Mouse (Mus musculus) neural tube, embryonic 15.5 days (tissue): Measurements from ENCODE around the gene Ell. TPM values are rescaled to one million over a fixed set of nuclear protein-coding genes. Genes with fewer than 3 reads are reported as not detected.

ENCODE experiments used
- ATAC-seq: fragments of 200-750 bp; cut with Nextera tagmentation; 2 replicates; pipeline ENCODE4 v1.8.0; 2017; ENCODE audit warnings: mild to moderate bottlenecking, moderate TSS enrichment, moderate library complexity; ENCODE audit not compliant: low FRiP score
- H3K27ac ChIP-seq: fragments of 300-500 bp; sonication (generic); replicated peaks from 2 replicates; pipeline ENCODE4 v1.5.1; 2015; ENCODE audit warnings: mild to moderate bottlenecking, inconsistent platforms
- H3K27me3 ChIP-seq: fragments of 300-500 bp; sonication (generic); replicated peaks from 2 replicates; pipeline ENCODE4 v1.6.1; 2015; ENCODE audit warnings: inconsistent platforms
- H3K36me3 ChIP-seq: fragments of 300-500 bp; sonication (generic); 2 replicates; pipeline ENCODE4 v1.6.1; 2015; ENCODE audit warnings: inconsistent platforms
- H3K4me1 ChIP-seq: fragments of 300-500 bp; sonication (generic); 2 replicates; pipeline ENCODE4 v1.6.1; 2015; ENCODE audit warnings: inconsistent platforms
- H3K4me2 ChIP-seq: fragments of 300-500 bp; sonication (generic); 2 replicates; pipeline ENCODE4 v1.6.1; 2015; ENCODE audit warnings: inconsistent platforms, mild to moderate bottlenecking, moderate library complexity
- H3K4me3 ChIP-seq: fragments of 300-500 bp; sonication (generic); replicated peaks from 2 replicates; pipeline ENCODE4 v1.5.1; 2015; ENCODE audit warnings: mild to moderate bottlenecking, inconsistent platforms
- H3K9ac ChIP-seq: fragments of 300-500 bp; sonication (generic); replicated peaks from 2 replicates; pipeline ENCODE4 v1.6.1; 2015; ENCODE audit warnings: mild to moderate bottlenecking, inconsistent platforms
- H3K9me3 ChIP-seq: fragments of 300-500 bp; sonication (generic); replicated peaks from 2 replicates; pipeline ENCODE4 v1.6.1; 2016; ENCODE audit warnings: inconsistent platforms
- WGBS: fragments of 180-500 bp; shearing (Covaris S2); methylation state at CpG from one replicate; pipeline ENCODE4 v1.1.7; 2015; ENCODE audit warnings: mixed read lengths; 5-methylcytosine and 5-hydroxymethylcytosine counted together
- polyA plus RNA-seq: library from polyadenylated mRNA; unstranded; fragments of >200 nt; fragmentation: Nextera tagmentation; extraction: Ambion mirVana; gene quantifications from 2 replicates; pipeline ENCODE4 v1.2.1, GENCODE M21; 2015

Ell gene
- polyA plus RNA-seq, 1 experiment from 2014 or later = 14.7 TPM

- Histone ChIP-seq H3K9me3 (no peaks in the 10 kb centered on the region), H3K27me3 (no peaks in the 10 kb centered on the region), H3K4me3 (no peak overlapping the region), H3K9ac (no peak overlapping the region), H3K36me3 (0 out of 2 replicates have a peak, but pooled peaks cover 4% of the 10 kb centered on the region), H3K27ac (no peak overlapping the region), H3K4me1 (peaks cover 23% of the 10 kb centered on the region), H3K4me2 (no peak overlapping the region)
- no peak for ATAC-seq
- 85% methylated on average over 3 of the region's 3 CpGs for WGBS
These were observed 19.7 kb downstream of the Ell start for GRCm38 (mm10) chr8:70558983-70559382.

- no peak overlapping the region for H3K4me3 ChIP-seq
- H3K36me3 ChIP-seq = 0 out of 2 replicates have a peak, but pooled peaks cover 4% of the 10 kb centered on the region
These were observed 20.8 kb downstream of the Ell start for GRCm38 (mm10) chr8:70560096-70560495.

GRCm38 (mm10) chr8:70560564-70560963, 21.3 kb downstream of the Ell start:
- no peaks in the 10 kb centered on the region for H3K27me3 ChIP-seq
- no peak overlapping the region for H3K27ac ChIP-seq
- no peak for ATAC-seq
- H3K4me3 ChIP-seq = no peak overlapping the region
- peaks cover 28% of the 10 kb centered on the region for H3K4me1 ChIP-seq
- no peak overlapping the region for H3K9ac ChIP-seq
- no peaks in the 10 kb centered on the region for H3K9me3 ChIP-seq
- H3K36me3 ChIP-seq = 0 out of 2 replicates have a peak, but pooled peaks cover 4% of the 10 kb centered on the region
- no peak overlapping the region for H3K4me2 ChIP-seq
- WGBS = 85% methylated on average over 3 of the region's 3 CpGs

More at GRCm38 (mm10) chr8:70560096-70560495, 20.8 kb downstream of the Ell start:
- Histone ChIP-seq H3K27ac (no peak overlapping the region), H3K9me3 (no peaks in the 10 kb centered on the region), H3K9ac (no peak overlapping the region), H3K4me2 (no peak overlapping the region), H3K27me3 (no peaks in the 10 kb centered on the region), H3K4me1 (peaks cover 24% of the 10 kb centered on the region)
- ATAC-seq = no peak
- 75% methylated on average over 2 of the region's 2 CpGs for WGBS

- H3K27me3 ChIP-seq = no peaks in the 10 kb centered on the region
- H3K27ac ChIP-seq = no peak overlapping the region
- ATAC-seq = no peak
- H3K4me2 ChIP-seq = no peak overlapping the region
- H3K4me3 ChIP-seq = no peak overlapping the region
- H3K9me3 ChIP-seq = no peaks in the 10 kb centered on the region
- 0 out of 2 replicates have a peak, but pooled peaks cover 4% of the 10 kb centered on the region for H3K36me3 ChIP-seq
- WGBS = 80% methylated on average over 4 of the region's 4 CpGs
- H3K4me1 ChIP-seq = peaks cover 30% of the 10 kb centered on the region
- H3K9ac ChIP-seq = no peak overlapping the region
These were observed 22.1 kb downstream of the Ell start for GRCm38 (mm10) chr8:70561357-70561756.

- peaks cover 28% of the 10 kb centered on the region for H3K4me1 ChIP-seq
- 0 out of 2 replicates have a peak, but pooled peaks cover 4% of the 10 kb centered on the region for H3K36me3 ChIP-seq
- H3K4me2 ChIP-seq = no peak overlapping the region
- no peak overlapping the region for H3K27ac ChIP-seq
- 85% methylated on average over 7 of the region's 7 CpGs for WGBS
- no peak for ATAC-seq
- no peaks in the 10 kb centered on the region for H3K27me3 ChIP-seq
- no peak overlapping the region for H3K9ac ChIP-seq
- no peak overlapping the region for H3K4me3 ChIP-seq
- no peaks in the 10 kb centered on the region for H3K9me3 ChIP-seq
These were observed 22.7 kb downstream of the Ell start for GRCm38 (mm10) chr8:70561809-70562535.

DNA sequence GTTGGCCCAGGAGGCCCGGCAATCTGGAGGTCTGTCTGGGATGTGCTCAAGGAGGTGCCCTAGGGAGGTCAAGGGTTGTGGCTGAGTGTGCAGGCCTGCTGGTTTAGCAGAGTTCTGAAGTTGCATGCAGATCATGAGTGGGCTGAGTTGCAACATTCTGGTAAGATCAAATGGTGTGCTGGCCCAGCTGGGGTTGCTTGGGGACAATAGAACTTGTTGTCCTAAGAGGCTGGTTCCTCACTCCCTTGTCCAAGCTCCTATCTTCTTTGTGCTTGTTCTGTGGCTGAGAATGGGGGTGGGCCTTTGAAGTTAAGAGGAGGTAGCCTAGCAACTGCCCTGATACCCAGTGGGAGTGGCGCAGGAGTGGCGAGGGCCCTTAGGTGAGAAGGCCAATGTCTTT, 23.5 kb downstream of the Ell start:
- H3K4me3 ChIP-seq = no peak overlapping the region
- no peak overlapping the region for H3K4me2 ChIP-seq
- H3K36me3 ChIP-seq = no peaks in the 10 kb centered on the region
- WGBS = 82% methylated on average over 3 of the region's 3 CpGs
- no peak for ATAC-seq
- no peaks in the 10 kb centered on the region for H3K27me3 ChIP-seq
- H3K9ac ChIP-seq = no peak overlapping the region
- no peak overlapping the region for H3K27ac ChIP-seq
- H3K4me1 ChIP-seq = peaks cover 27% of the 10 kb centered on the region
- H3K9me3 ChIP-seq = no peaks in the 10 kb centered on the region

- H3K4me1 ChIP-seq = peaks cover 27% of the 10 kb centered on the region
- no peaks in the 10 kb centered on the region for H3K27me3 ChIP-seq
- no peak overlapping the region for H3K4me3 ChIP-seq
- H3K27ac ChIP-seq = no peak overlapping the region
- H3K9ac ChIP-seq = no peak overlapping the region
- H3K4me2 ChIP-seq = no peak overlapping the region
- 93% methylated on average over 6 of the region's 6 CpGs for WGBS
- ATAC-seq = no peak
- no peaks in the 10 kb centered on the region for H3K9me3 ChIP-seq
- H3K36me3 ChIP-seq = no peaks in the 10 kb centered on the region
These were observed 24.6 kb downstream of the Ell start for GRCm38 (mm10) chr8:70563763-70564387.

DNA sequence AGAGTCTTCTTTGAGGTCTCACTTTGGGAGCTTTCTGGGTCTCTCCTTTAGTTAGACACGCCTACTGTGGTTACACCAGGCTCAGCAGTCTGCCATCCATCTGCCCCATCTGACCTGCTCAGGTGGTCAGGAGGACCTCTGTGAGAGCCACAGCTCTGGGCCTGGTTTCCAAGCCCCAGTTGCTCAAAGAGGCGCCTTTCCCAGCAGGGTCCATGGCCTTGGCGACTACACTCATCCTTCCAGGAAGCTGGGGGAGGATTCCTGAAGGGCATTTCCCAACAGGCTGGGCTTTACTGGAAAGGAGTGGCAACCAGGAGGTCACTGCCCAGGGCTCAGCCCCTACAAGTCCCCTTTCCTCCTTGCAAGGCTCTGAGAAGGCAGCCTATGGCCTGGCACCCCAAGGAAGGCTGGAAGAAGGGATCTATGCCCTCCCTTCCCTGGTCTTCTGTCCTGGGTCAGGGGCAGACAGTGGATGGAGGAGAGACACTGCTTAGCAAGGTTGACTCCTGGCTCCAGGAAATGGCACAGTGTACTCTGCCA, 25.5 kb downstream of the Ell start:
- no peak for ATAC-seq
- 81% methylated on average over 3 of the region's 3 CpGs for WGBS

DNA sequence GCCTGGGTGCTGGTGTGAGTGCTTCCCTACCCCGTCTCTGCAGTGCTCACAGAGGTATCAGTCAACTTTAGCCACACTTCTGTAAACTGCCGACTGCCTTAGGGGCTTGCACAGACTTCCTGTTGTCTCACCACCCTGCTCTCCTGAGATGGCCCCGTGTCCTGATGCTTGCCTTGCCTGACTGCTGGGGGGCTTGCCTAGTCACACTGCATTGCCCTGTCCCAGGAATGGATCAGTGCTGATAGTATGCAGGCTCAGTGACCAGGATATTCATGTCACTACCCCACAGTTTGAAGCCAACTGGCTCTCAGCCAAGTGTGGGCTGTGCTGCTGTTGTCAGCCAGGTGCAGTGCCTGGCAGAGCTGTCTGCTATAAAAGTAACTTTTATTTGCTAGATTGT, 26.3 kb downstream of the Ell start:
- H3K27me3 ChIP-seq = no peaks in the 10 kb centered on the region
- H3K27ac ChIP-seq = no peak overlapping the region
- H3K9me3 ChIP-seq = no peaks in the 10 kb centered on the region
- WGBS = 68% methylated on average over 3 of the region's 3 CpGs
- H3K4me2 ChIP-seq = no peak overlapping the region
- H3K9ac ChIP-seq = no peak overlapping the region
- no peak for ATAC-seq
- H3K4me1 ChIP-seq = peaks cover 22% of the 10 kb centered on the region
- no peaks in the 10 kb centered on the region for H3K36me3 ChIP-seq
- no peak overlapping the region for H3K4me3 ChIP-seq

More for the DNA sequence above, 25.5 kb downstream of the Ell start:
- H3K36me3 ChIP-seq = no peaks in the 10 kb centered on the region
- no peaks in the 10 kb centered on the region for H3K27me3 ChIP-seq
- H3K9ac ChIP-seq = no peak overlapping the region
- H3K4me3 ChIP-seq = no peak overlapping the region
- H3K9me3 ChIP-seq = no peaks in the 10 kb centered on the region
- H3K4me2 ChIP-seq = no peak overlapping the region
- peaks cover 26% of the 10 kb centered on the region for H3K4me1 ChIP-seq
- H3K27ac ChIP-seq = no peak overlapping the region

- H3K36me3 ChIP-seq = peaks cover 9% of the 10 kb centered on the region; the same call in 1 of the 2 replicates
- ATAC-seq = no peak
- H3K27ac ChIP-seq = no peak overlapping the region
- no peak overlapping the region for H3K4me3 ChIP-seq
- no peaks in the 10 kb centered on the region for H3K9me3 ChIP-seq
- H3K4me1 ChIP-seq = peaks cover 15% of the 10 kb centered on the region
- H3K9ac ChIP-seq = no peak overlapping the region
- H3K27me3 ChIP-seq = no peaks in the 10 kb centered on the region
- no peak overlapping the region for H3K4me2 ChIP-seq
These were observed 31.1 kb downstream of the Ell start for GRCm38 (mm10) chr8:70570360-70570759.

GRCm38 (mm10) chr8:70570990-70571389, 31.7 kb downstream of the Ell start:
- no peak overlapping the region for H3K9ac ChIP-seq

GRCm38 (mm10) chr8:70574302-70574701, 35.0 kb downstream of the Ell start:
- no peaks in the 10 kb centered on the region for H3K9me3 ChIP-seq
- no peak overlapping the region for H3K27ac ChIP-seq
- ATAC-seq = no peak

More at GRCm38 (mm10) chr8:70570990-70571389, 31.7 kb downstream of the Ell start:
- Histone ChIP-seq H3K9me3 (no peaks in the 10 kb centered on the region), H3K36me3 (peaks cover 9% of the 10 kb centered on the region; the same call in 1 of the 2 replicates), H3K27me3 (no peaks in the 10 kb centered on the region), H3K27ac (no peak overlapping the region), H3K4me2 (no peak overlapping the region), H3K4me1 (peaks cover 11% of the 10 kb centered on the region), H3K4me3 (no peak overlapping the region)
- 73% methylated on average over 6 of the region's 6 CpGs for WGBS
- no peak for ATAC-seq

More at GRCm38 (mm10) chr8:70574302-70574701, 35.0 kb downstream of the Ell start:
- Histone ChIP-seq H3K4me3 (no peak overlapping the region), H3K36me3 (peaks cover 21% of the 10 kb centered on the region), H3K9ac (no peak overlapping the region), H3K27me3 (no peaks in the 10 kb centered on the region), H3K4me1 (peaks cover 11% of the 10 kb centered on the region), H3K4me2 (no peak overlapping the region)
